Mouse (Mus musculus) spleen, adult 12 weeks (tissue): ENCODE data around the gene Gal3st3.
A peak's percentile ranks its signal among the peaks of the same experiment; 100 is the strongest.

Source experiments
- DNase-seq: peaks from one replicate; pipeline ENCODE4 v3.0.0; 2022; ENCODE audit warnings: low spot score

Gal3st3 gene

DNA sequence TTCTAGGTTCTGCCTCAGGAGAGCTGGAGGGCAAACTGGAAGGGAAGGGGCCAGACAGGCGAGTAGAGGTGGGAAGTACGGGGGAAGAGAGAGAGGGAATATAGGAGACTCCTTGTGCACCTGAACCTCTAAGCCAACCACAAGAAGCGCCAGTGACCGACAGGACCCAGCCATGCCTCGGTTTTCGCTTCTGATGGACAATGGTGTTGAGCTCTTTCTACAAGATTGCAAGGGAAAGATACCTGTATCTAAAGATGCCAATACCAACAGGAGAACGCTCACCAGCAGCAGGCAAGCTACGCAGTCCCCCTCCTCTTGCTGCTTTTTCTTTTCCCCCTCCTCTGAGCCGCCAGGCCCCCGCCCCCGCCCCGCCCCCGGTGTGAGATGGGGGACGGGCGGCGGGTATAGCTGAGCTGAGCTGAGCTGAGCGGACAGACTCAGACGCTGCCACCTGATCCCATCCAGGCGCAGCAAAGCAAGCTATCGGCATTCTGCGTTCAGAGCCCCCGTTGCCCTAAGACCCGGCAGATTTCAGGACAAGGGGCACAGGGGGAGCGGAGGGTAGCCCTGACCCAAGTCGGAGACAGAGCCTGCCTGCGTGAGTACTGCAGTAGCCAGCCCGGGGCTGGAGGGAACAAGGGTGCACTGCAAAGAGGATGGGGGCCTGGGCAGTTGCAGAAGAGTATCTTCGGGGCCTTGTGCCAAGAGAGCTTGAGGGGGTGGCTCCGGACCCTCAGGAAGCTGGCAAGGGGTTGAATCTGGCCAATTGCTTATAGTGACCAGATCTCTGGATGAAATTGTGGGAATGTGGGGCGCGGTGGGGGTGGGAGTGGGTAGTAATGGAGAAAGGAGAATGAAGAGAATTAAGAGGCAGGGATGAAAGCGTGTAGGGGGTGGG lies at the start of gene Gal3st3:
Gal3st3 (plus strand) TSS at position 429 of the 898 bp plus-strand sequence.
- no peak for DNase-seq

GRCm38 (mm10) chr19:5257140-5257539 lies 41.0 kb upstream of the Gal3st3 start:
- no peak for DNase-seq

- DNase-seq: peak; percentile 23
Measured at GRCm38 (mm10) chr19:5267015-5267414, 31.1 kb upstream of the Gal3st3 start.

- no peak for DNase-seq
Measured at GRCm38 (mm10) chr19:5268017-5268416, 30.1 kb upstream of the Gal3st3 start.

DNA sequence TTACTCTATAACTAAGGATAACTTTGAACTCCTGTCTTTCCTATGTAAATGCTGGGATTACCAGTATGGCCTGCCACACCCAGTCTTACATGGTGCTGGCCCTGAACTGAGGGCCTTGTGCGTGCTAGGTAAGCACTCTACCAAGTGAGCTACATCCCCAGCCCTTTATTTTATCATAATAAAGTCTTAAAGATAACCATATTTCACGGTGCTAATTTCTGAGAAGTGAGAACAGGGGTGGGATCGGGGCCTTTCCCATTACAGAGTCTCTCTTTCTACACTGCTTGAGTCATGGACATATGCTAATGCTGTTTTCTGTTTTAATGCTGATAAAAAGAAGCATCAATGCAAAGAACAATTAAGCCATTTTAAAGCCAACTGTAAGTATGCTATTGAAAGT lies 29.3 kb upstream of the Gal3st3 start:
- no peak for DNase-seq

GRCm38 (mm10) chr19:5269392-5269791 lies 28.7 kb upstream of the Gal3st3 start:
- DNase-seq: no peak

- DNase-seq: no peak
Measured at GRCm38 (mm10) chr19:5271430-5271829, 26.7 kb upstream of the Gal3st3 start.

GRCm38 (mm10) chr19:5272326-5272795 lies 25.8 kb upstream of the Gal3st3 start:
- peak; percentile 19 for DNase-seq

- peak; percentile 86 for DNase-seq
Measured at GRCm38 (mm10) chr19:5272801-5273733, 25.1 kb upstream of the Gal3st3 start, which contains the start of gene Pacs1. Pacs1 (minus strand) TSS chr19:5273119.

DNA sequence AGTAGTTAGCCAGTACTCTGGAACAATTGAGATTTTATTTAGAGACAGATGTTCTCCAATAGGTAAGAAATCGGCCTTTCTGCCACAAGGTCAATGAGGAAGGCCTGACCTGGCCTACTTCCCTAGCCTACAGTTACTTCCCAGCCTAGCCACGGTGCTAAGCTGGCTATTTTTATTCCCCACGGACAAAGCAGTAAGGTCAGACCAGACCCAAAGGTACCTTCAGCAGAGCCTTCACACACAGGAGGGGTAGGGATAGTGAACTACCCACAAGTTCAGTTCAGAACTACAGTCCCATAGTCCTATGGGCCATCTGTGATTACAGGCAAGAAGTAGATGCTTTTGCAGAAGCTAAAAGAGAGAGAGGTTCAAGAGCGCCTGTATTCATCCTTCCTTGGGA lies 24.2 kb upstream of the Gal3st3 start:
- DNase-seq: no peak

- no peak for DNase-seq
Measured at GRCm38 (mm10) chr19:5274641-5275040, 23.5 kb upstream of the Gal3st3 start.

GRCm38 (mm10) chr19:5275736-5276135 lies 22.4 kb upstream of the Gal3st3 start:
- DNase-seq: no peak

- no peak for DNase-seq
Measured at GRCm38 (mm10) chr19:5276531-5276930, 21.6 kb upstream of the Gal3st3 start.

- DNase-seq: no peak
Measured at GRCm38 (mm10) chr19:5277140-5277539, 21.0 kb upstream of the Gal3st3 start.

DNA sequence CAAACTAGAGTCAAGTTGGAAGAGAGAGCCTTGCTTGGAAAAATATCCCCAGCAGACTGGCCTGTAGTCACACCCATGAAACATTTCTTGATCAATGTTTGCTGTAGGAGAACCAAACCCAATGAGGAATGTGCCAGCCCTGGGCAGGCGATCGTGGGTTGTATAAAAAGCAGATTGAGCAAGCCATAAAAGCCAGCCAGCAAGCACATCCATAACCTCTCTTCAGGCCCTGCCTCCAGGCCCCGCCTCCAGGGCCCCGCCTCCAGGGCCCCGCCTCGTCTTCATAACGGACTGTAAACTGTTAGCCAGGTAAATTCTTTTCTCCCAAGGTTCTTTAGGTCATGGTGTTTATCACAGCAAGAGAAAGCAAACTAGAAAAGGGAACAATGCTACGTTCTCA lies 19.8 kb upstream of the Gal3st3 start:
- DNase-seq: no peak

GRCm38 (mm10) chr19:5294972-5295735 lies 3.0 kb upstream of the Gal3st3 start, which contains the start of gene Sf3b2:
Sf3b2 (minus strand) TSS chr19:5295455.
- peak; percentile 92 for DNase-seq

- DNase-seq: no peak
Measured at GRCm38 (mm10) chr19:5295736-5296075, 2.4 kb upstream of the Gal3st3 start.

GRCm38 (mm10) chr19:5296630-5297029 lies 1.5 kb upstream of the Gal3st3 start:
- no peak for DNase-seq

DNA sequence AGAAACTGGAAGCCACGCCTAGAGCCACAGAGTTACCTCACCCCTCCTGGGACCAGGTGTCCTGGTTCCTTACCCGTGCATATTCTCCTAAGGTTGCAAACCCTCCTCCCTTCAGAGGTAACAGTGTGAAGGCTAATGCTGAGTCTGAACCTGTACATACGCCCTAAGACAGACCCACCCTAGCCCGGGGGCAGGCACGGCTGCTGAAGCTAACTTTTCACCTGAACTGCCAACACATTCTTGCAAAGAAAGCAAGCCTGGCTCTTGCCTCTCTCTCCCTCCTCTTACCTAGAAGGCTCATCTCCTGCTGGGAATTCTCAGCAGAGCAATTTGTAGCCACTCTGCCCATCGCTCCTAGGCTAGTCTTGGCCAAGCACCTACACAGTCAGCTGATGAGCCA lies 2.5 kb downstream of the Gal3st3 start:
- no peak for DNase-seq

GRCm38 (mm10) chr19:5302455-5302854 lies 4.3 kb downstream of the Gal3st3 start:
- no peak for DNase-seq

GRCm38 (mm10) chr19:5306279-5306678 lies 8.1 kb downstream of the Gal3st3 start:
- DNase-seq: no peak
